Mouse (Mus musculus): ENCODE results near the gene Lcmt1. TPM values are rescaled to one million over a fixed set of nuclear protein-coding genes. Genes with fewer than 3 reads are reported as not detected.

Gene Lcmt1
- polyA plus RNA-seq, 1 experiment from 2014 or later: 27.2 TPM

- Histone ChIP-seq H3K4me3 (ENCODE audit: low read depth, low read length) (no peak overlapping the region; the same call in 1 of the 2 replicates), H3K27me3 (ENCODE audit: control insufficient read depth, insufficient read depth, low read length) (no peaks in the 10 kb centered on the region), H3K36me3 (ENCODE audit: control insufficient read depth, insufficient read depth, low read length) (no peaks in the 10 kb centered on the region), H3K9ac (ENCODE audit: low read length) (no peak overlapping the region), H3K9me3 (ENCODE audit: control insufficient read depth, low read length) (no peaks in the 10 kb centered on the region), H3K4me1 (replicated peaks; ENCODE audit: control insufficient read depth, insufficient read depth) (peaks cover 9% of the 10 kb centered on the region; the same call in 1 of the 2 replicates), H3K27ac (replicated peaks) (0 out of 2 replicates have a peak overlapping the region, but pooled peaks have one; percentile 18), H3K4me2 (replicated peaks; ENCODE audit: low read depth) (peak overlapping the region; percentile 78; the same call in 1 of the 2 replicates)
- no peak for DNase-seq (ENCODE audit: low spot score)
- no peak for ATAC-seq (ENCODE audit: low FRiP score, low TSS enrichment)
- no peak for TF ChIP-seq CTCF (IDR thresholded peaks at IDR 0.05; ENCODE audit: low read depth)
- no peak for TF ChIP-seq EP300 (optimal IDR thresholded peaks at IDR 0.05)
- 69% methylated on average over 16 of the region's 16 CpGs for WGBS
Measured at GRCm38 (mm10) chr7:123367218-123368150, 2.1 kb upstream of the Lcmt1 start.

GRCm38 (mm10) chr7:123368187-123368586, 1.4 kb upstream of the Lcmt1 start:
- no peak for ATAC-seq (ENCODE audit: low FRiP score, low TSS enrichment)
- Histone ChIP-seq H3K27ac (replicated peaks) (0 out of 2 replicates have a peak overlapping the region, but pooled peaks have one; percentile 18), H3K36me3 (ENCODE audit: control insufficient read depth, insufficient read depth, low read length) (no peaks in the 10 kb centered on the region), H3K4me2 (replicated peaks; ENCODE audit: low read depth) (peak overlapping the region; percentile 78), H3K9me3 (ENCODE audit: control insufficient read depth, low read length) (no peaks in the 10 kb centered on the region), H3K4me1 (replicated peaks; ENCODE audit: control insufficient read depth, insufficient read depth) (peaks cover 9% of the 10 kb centered on the region; the same call in 1 of the 2 replicates), H3K9ac (ENCODE audit: low read length) (no peak overlapping the region), H3K4me3 (ENCODE audit: low read depth, low read length) (no peak overlapping the region; the same call in 1 of the 2 replicates), H3K27me3 (ENCODE audit: control insufficient read depth, insufficient read depth, low read length) (no peaks in the 10 kb centered on the region)
- DNase-seq (ENCODE audit: low spot score): no peak
- TF ChIP-seq EP300 (optimal IDR thresholded peaks at IDR 0.05): no peak
- no peak for TF ChIP-seq CTCF (IDR thresholded peaks at IDR 0.05; ENCODE audit: low read depth)
- 69% methylated on average over 2 of the region's 2 CpGs for WGBS

- ATAC-seq (ENCODE audit: low FRiP score, low TSS enrichment) (peak; percentile 24), DNase-seq (ENCODE audit: low spot score) (peak; percentile 63)
- TF ChIP-seq EP300 (optimal IDR thresholded peaks at IDR 0.05) (no peak), CTCF (IDR thresholded peaks at IDR 0.05; ENCODE audit: low read depth) (peak; percentile 22)
- peak overlapping the region; percentile 94 for H3K27ac ChIP-seq (replicated peaks)
- H3K9ac ChIP-seq (ENCODE audit: low read length): peak overlapping the region; percentile 93
- no peaks in the 10 kb centered on the region for H3K36me3 ChIP-seq (ENCODE audit: control insufficient read depth, insufficient read depth, low read length)
- no peaks in the 10 kb centered on the region for H3K27me3 ChIP-seq (ENCODE audit: control insufficient read depth, insufficient read depth, low read length)
- H3K4me1 ChIP-seq (replicated peaks; ENCODE audit: control insufficient read depth, insufficient read depth): peaks cover 9% of the 10 kb centered on the region; the same call in 1 of the 2 replicates
- 1% methylated on average over 34 of the region's 51 CpGs for WGBS
- H3K4me3 ChIP-seq (ENCODE audit: low read depth, low read length): peak overlapping the region; percentile 83
- peak overlapping the region; percentile 78 for H3K4me2 ChIP-seq (replicated peaks; ENCODE audit: low read depth)
- H3K9me3 ChIP-seq (ENCODE audit: control insufficient read depth, low read length): no peaks in the 10 kb centered on the region
Measured at GRCm38 (mm10) chr7:123368778-123369746, 522 bp upstream of the Lcmt1 start.

- Histone ChIP-seq H3K27me3 (ENCODE audit: control insufficient read depth, insufficient read depth, low read length) (no peaks in the 10 kb centered on the region), H3K9me3 (ENCODE audit: control insufficient read depth, low read length) (no peaks in the 10 kb centered on the region), H3K36me3 (ENCODE audit: control insufficient read depth, insufficient read depth, low read length) (no peaks in the 10 kb centered on the region), H3K4me2 (replicated peaks; ENCODE audit: low read depth) (peak overlapping the region; percentile 78), H3K9ac (ENCODE audit: low read length) (peak overlapping the region; percentile 93), H3K4me1 (replicated peaks; ENCODE audit: control insufficient read depth, insufficient read depth) (peaks cover 9% of the 10 kb centered on the region; the same call in 1 of the 2 replicates), H3K27ac (replicated peaks) (peak overlapping the region; percentile 94), H3K4me3 (ENCODE audit: low read depth, low read length) (peak overlapping the region; percentile 83)
- ATAC-seq (ENCODE audit: low FRiP score, low TSS enrichment) (no peak), DNase-seq (ENCODE audit: low spot score) (no peak)
- TF ChIP-seq CTCF (IDR thresholded peaks at IDR 0.05; ENCODE audit: low read depth) (no peak), EP300 (optimal IDR thresholded peaks at IDR 0.05) (no peak)
- WGBS: 45% methylated on average over 9 of the region's 9 CpGs
Measured at GRCm38 (mm10) chr7:123370700-123371099, 1.1 kb downstream of the Lcmt1 start.

- 50% methylated on average over 3 of the region's 3 CpGs for WGBS
- Histone ChIP-seq H3K4me3 (ENCODE audit: low read depth, low read length) (no peak overlapping the region), H3K27me3 (ENCODE audit: control insufficient read depth, insufficient read depth, low read length) (no peaks in the 10 kb centered on the region), H3K36me3 (ENCODE audit: control insufficient read depth, insufficient read depth, low read length) (no peaks in the 10 kb centered on the region), H3K9ac (ENCODE audit: low read length) (no peak overlapping the region), H3K9me3 (ENCODE audit: control insufficient read depth, low read length) (no peaks in the 10 kb centered on the region), H3K4me2 (replicated peaks; ENCODE audit: low read depth) (no peak overlapping the region), H3K4me1 (replicated peaks; ENCODE audit: control insufficient read depth, insufficient read depth) (peaks cover 9% of the 10 kb centered on the region; the same call in 1 of the 2 replicates), H3K27ac (replicated peaks) (no peak overlapping the region)
- no peak for DNase-seq (ENCODE audit: low spot score)
- peak; percentile 54 for TF ChIP-seq CTCF (IDR thresholded peaks at IDR 0.05; ENCODE audit: low read depth)
- no peak for TF ChIP-seq EP300 (optimal IDR thresholded peaks at IDR 0.05)
- no peak for ATAC-seq (ENCODE audit: low FRiP score, low TSS enrichment)
Measured at GRCm38 (mm10) chr7:123371501-123371900, 1.9 kb downstream of the Lcmt1 start.

Measured in stomach, postnatal 0 days (tissue).